Mouse (Mus musculus) ES-E14 (cell line): ENCODE results near the gene Nbl1. TPM values are rescaled to one million over a fixed set of nuclear protein-coding genes. Genes with fewer than 3 reads are reported as not detected.

Experiments
- DNase-seq: peaks from one replicate; pipeline ENCODE4 v3.0.0-alpha.2; 2013; ENCODE audit warnings: low read depth, low spot score
- H3K27ac ChIP-seq: 2 replicates; pipeline ENCODE4 v1.5.1; 2012; ENCODE audit warnings: low read depth, mild to moderate bottlenecking, low read length, moderate library complexity, mixed read lengths; ENCODE audit not compliant: poor library complexity, insufficient read depth, severe bottlenecking
- H3K36me3 ChIP-seq: 2 replicates; pipeline ENCODE4 v1.6.1; 2012; ENCODE audit warnings: mild to moderate bottlenecking, low read length, moderate library complexity, mixed read lengths; ENCODE audit not compliant: control insufficient read depth, poor library complexity, insufficient read depth, severe bottlenecking
- H3K4me1 ChIP-seq, 2 experiments: fragments of 150-350 bp in 1 of 2; sonication (generic) in 1 of 2; 2 replicates each; pipeline ENCODE4 v1.6.1; 2012; ENCODE audit warnings: low read length in 2 of 2, mild to moderate bottlenecking in 1 of 2, mixed read lengths in 1 of 2; ENCODE audit not compliant: control insufficient read depth in 2 of 2, insufficient read depth in 2 of 2, poor library complexity in 1 of 2
- H3K4me3 ChIP-seq, 2 experiments: fragments of 150-350 bp in 1 of 2; sonication (generic) in 1 of 2; 2 replicates each; pipeline ENCODE4 v1.5.1; 2012; ENCODE audit warnings: low read length in 2 of 2, low read depth in 1 of 2, mild to moderate bottlenecking in 1 of 2, mixed read lengths in 1 of 2; ENCODE audit not compliant: insufficient read depth in 1 of 2, poor library complexity in 1 of 2, severe bottlenecking in 1 of 2
- H3K9ac ChIP-seq: 2 replicates; pipeline ENCODE4 v1.6.1; 2012; ENCODE audit warnings: low read depth, mild to moderate bottlenecking, low read length, mixed read lengths; ENCODE audit not compliant: poor library complexity, insufficient read depth, severe bottlenecking
- H3K9me3 ChIP-seq: fragments of 150-350 bp; sonication (generic); 2 replicates; pipeline ENCODE4 v1.6.1; 2012; ENCODE audit warnings: low read depth, mild to moderate bottlenecking, low read length; ENCODE audit not compliant: control insufficient read depth, insufficient read depth
- CHD2 ChIP-seq: IDR thresholded peaks from 2 replicates; pipeline ENCODE4 v1.6.1; 2014; ENCODE audit warnings: mild to moderate bottlenecking, low read depth, low read length, inconsistent platforms
- HCFC1 ChIP-seq: IDR thresholded peaks from 2 replicates; pipeline ENCODE4 v1.6.1; 2012; ENCODE audit warnings: low read length, inconsistent platforms, borderline replicate concordance; ENCODE audit not compliant: insufficient read depth
- MAFK ChIP-seq: IDR thresholded peaks from 2 replicates; pipeline ENCODE4 v1.6.1; 2014; ENCODE audit warnings: mild to moderate bottlenecking, low read depth, low read length, inconsistent platforms; ENCODE audit not compliant: insufficient read depth
- ZC3H11A ChIP-seq: IDR thresholded peaks from 2 replicates; pipeline ENCODE4 v1.6.1; 2012; ENCODE audit warnings: low read depth, mild to moderate bottlenecking, inconsistent platforms, low read length, borderline replicate concordance
- ZNF384 ChIP-seq: IDR thresholded peaks from 2 replicates; pipeline ENCODE4 v1.6.1; 2012; ENCODE audit warnings: low read depth, low read length, inconsistent platforms
- in situ Hi-C, 2 experiments: fragments of 600-800 bp; cut with MboI; formaldehyde crosslinking; loops; one replicate each; pipeline ENCODE4 v1.15.1; 2025; ENCODE audit warnings: low sequenced_read_pairs in 2 of 2, inconsistent platforms in 1 of 2; ENCODE audit not compliant: unreplicated experiment in 2 of 2
- total RNA-seq: library from RNA; depleted of rRNA; stranded (reverse); fragments of 300-350 nt; gene quantifications from 2 replicates; pipeline ENCODE4 v1.2.3, GENCODE M21; 2012

The Nbl1 gene
- total RNA-seq, 1 experiment = 12.5 TPM

DNA sequence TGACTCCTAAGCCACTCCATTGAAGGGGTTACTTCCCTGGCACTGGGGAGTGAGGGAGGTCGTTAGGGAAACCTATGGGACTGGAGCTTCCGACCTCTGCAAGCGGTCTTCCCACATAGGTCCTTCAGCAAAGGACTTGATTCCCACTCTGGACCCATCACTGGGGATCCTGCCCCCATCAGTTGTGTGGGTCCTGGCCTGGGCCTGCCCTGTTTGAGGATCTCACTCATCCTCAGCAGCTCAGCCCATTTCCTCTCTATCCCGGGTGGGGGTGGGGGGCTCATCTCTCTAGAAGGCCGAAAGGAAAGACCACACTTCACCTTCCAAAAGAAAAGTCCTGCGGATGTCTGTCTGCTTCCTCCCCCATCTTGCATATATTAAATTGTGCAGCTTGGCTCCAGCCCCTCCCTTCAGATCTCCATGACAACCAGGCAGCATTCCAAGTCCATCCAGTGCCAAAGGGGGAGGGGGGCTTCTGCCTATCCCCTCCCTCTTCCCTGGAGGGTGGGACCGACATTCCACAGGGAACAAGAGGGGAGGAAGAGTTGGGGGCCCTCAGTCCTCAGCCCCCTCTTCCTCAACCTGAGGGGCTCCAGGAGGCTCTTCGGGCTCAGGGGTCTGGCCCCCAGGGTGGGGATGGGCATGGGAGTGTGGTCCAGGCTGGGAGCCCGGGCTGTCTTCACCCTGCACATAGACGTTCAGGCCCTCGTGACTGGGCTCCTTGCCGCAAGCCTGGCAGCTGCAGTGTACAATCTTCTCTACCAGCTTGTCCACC lies 9.8 kb downstream of the Nbl1 start:
- H3K4me3 ChIP-seq = no peak overlapping the region
- DNase-seq = no peak
- no peaks in the 10 kb centered on the region for H3K9me3 ChIP-seq
- H3K4me1 ChIP-seq = no peaks in the 10 kb centered on the region; a peak in 1 of 4 replicates
- H3K9ac ChIP-seq = no peak overlapping the region
- no peak overlapping the region for H3K27ac ChIP-seq
- TF ChIP-seq ZC3H11A (no peak), HCFC1 (no peak), MAFK (no peak), ZNF384 (no peak), CHD2 (no peak)
- in situ Hi-C loops = loop anchor here in 1 of 2 experiments (25.0 kb wide), 1 partner anchor 204 kb away; no protein-coding TSS in a partner anchor
- no peaks in the 10 kb centered on the region for H3K36me3 ChIP-seq

DNA sequence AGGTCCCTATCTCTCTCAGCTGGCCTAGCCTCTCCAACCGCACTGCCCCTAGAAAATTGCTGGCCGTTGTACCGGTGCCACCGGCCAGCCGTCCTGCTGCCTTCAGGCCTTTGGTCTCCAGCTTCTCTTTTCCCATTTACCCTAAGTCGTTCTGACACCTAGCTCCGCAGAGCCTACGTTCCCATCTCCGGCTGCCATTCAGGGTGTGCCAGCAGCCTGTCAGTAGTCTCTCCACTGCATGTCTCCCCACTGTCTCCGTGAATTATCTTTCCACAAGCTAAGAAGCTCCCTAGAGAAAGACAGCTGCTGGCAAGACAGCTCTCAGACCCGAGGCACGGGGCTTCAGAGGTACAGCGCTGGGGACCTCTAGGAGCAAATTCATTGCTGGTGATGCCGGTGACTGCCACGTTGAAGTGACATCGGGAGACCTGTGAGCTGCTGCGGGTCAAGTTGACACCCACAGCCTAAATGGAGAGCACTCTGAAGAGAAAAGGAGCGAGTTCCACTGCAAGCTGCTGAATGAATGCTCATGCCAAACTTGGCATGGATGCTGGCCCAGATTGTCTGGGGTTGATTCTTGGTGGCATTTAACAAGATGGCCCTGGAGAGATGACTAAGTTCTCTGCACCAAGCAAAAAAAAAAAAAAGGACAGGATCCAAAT lies 11.4 kb downstream of the Nbl1 start:
- H3K4me1 ChIP-seq = no peaks in the 10 kb centered on the region; a peak in 1 of 4 replicates
- H3K9me3 ChIP-seq = no peaks in the 10 kb centered on the region
- no peak overlapping the region for H3K9ac ChIP-seq
- H3K36me3 ChIP-seq = no peaks in the 10 kb centered on the region
- H3K27ac ChIP-seq = no peak overlapping the region
- no peak for DNase-seq
- no peak overlapping the region for H3K4me3 ChIP-seq
- TF ChIP-seq MAFK (no peak), ZNF384 (no peak), HCFC1 (no peak), CHD2 (no peak), ZC3H11A (no peak)
- in situ Hi-C loops = loop anchor here in 1 of 2 experiments (25.0 kb wide), 1 partner anchor 206 kb away; no protein-coding TSS in a partner anchor

DNA sequence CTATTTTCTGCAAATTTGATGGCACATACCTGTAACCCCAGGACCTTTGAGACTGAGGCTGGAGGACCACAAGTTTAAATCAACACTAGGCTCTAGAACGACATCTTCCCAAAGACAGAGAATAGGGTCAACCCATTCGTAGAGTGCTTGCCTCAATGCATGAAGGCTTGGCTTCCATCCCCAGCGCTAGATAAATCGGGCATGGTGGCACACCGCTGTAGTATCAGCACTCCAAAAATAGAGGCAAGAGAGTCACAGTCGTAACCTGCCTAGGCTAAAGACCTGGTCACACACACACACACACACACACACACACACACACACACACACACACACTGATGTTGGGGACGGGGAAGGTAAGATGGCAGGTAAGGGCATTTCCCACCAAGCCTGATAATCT lies 12.5 kb downstream of the Nbl1 start:
- in situ Hi-C loops = loop anchor here in 1 of 2 experiments (25.0 kb wide), 1 partner anchor 207 kb away; no protein-coding TSS in a partner anchor
- no peak overlapping the region for H3K27ac ChIP-seq
- H3K9me3 ChIP-seq = no peaks in the 10 kb centered on the region
- DNase-seq = no peak
- no peak overlapping the region for H3K9ac ChIP-seq
- H3K36me3 ChIP-seq = no peaks in the 10 kb centered on the region
- no peaks in the 10 kb centered on the region; a peak in 1 of 4 replicates for H3K4me1 ChIP-seq
- TF ChIP-seq MAFK (no peak), HCFC1 (no peak), ZNF384 (no peak), ZC3H11A (no peak), CHD2 (no peak)
- no peak overlapping the region for H3K4me3 ChIP-seq

DNA sequence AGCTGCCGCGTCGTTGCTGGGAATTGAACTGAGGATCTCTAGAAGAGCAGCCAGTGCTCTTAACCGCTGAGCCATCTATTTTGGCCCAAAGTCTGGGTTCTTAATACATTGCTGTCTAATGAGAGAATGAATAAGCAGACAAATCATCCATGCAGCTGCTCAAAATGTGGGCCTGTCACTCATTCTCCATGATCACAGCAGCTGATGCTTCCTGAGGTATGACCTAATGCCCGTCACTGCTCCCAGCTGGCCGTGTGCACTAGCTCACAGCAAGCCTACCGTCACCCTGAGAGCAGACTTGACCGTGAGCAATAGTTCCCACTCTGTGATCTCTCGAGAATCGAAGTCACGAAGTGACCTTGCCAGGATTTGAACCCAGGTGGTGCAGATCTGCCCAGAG lies 13.4 kb downstream of the Nbl1 start:
- H3K9me3 ChIP-seq = no peaks in the 10 kb centered on the region
- H3K27ac ChIP-seq = no peak overlapping the region
- no peak for DNase-seq
- H3K9ac ChIP-seq = no peak overlapping the region
- no peaks in the 10 kb centered on the region; a peak in 2 of 4 replicates for H3K4me1 ChIP-seq
- no peaks in the 10 kb centered on the region for H3K36me3 ChIP-seq
- in situ Hi-C loops = loop anchor here in 1 of 2 experiments (25.0 kb wide), 1 partner anchor 208 kb away; no protein-coding TSS in a partner anchor
- TF ChIP-seq HCFC1 (no peak), ZC3H11A (no peak), CHD2 (no peak), ZNF384 (no peak), MAFK (no peak)
- no peak overlapping the region for H3K4me3 ChIP-seq
